Mouse (Mus musculus): ENCODE measurements around the gene Fmo3. TPM values are rescaled to one million over a fixed set of nuclear protein-coding genes. Genes with fewer than 3 reads are reported as not detected.

The Fmo3 gene
- 0.26 and 0.27 TPM in 2 replicates for polyA plus RNA-seq (2015; fragmentation: Nextera tagmentation; extraction: Ambion mirVana)

GRCm38 (mm10) chr1:162984428-162984827, at the start of gene Fmo3:
Fmo3 (minus strand) TSS chr1:162984528.
- no peak for DNase-seq (ENCODE audit: low spot score)

DNA sequence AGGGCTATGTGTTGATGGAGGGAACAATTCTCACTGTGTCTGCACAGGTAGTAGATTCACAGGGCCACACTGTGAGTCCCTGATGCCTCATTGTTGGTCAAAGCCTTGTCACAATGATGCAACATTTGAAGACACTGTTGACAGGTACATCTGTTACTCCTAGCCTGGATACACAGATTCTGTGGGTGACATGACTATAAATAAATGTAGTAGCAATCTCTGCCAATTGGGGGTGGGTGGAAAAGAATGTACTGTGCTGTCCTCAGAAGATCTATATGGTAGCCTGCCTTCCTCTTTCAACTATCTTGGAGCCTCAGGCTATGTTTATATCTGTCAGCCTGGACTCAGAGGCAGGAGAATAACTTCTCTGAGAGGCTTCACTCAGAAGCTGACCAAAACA, 38.7 kb upstream of the Fmo3 start:
- DNase-seq (ENCODE audit: low spot score) = no peak

GRCm38 (mm10) chr1:163009220-163009619, 24.9 kb upstream of the Fmo3 start:
- DNase-seq (ENCODE audit: low spot score) = no peak

- DNase-seq (ENCODE audit: low spot score) = no peak
Observed at GRCm38 (mm10) chr1:163003496-163003895, 19.2 kb upstream of the Fmo3 start.

DNA sequence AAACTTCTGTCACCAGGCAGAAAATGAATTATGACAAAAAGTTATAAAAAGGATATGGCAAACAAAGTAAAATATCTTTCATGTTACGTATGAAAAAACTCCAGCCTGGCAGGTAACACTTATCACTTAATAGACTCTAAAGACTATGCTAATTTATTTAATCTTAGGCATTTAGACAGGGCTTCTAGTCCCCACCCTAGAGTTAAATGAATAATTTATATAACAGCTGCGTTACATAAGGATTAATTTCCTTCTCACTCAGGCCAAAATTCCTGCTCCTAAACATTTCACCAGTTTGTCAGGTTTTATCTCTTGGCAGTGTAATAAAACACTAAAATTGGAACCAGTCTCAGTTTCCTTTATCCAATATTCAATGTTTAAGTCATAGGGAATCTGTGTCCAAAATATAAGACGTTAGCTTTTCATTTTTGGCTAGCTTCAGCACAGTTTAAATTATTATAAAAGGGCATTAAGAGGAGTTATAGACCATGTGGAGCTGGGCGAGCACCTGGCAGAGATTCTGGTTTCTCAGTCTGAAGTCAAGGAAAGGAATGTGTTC, 17.0 kb upstream of the Fmo3 start:
- no peak for DNase-seq (ENCODE audit: low spot score)

GRCm38 (mm10) chr1:162987546-162987945, 3.2 kb upstream of the Fmo3 start:
- no peak for DNase-seq (ENCODE audit: low spot score)

DNA sequence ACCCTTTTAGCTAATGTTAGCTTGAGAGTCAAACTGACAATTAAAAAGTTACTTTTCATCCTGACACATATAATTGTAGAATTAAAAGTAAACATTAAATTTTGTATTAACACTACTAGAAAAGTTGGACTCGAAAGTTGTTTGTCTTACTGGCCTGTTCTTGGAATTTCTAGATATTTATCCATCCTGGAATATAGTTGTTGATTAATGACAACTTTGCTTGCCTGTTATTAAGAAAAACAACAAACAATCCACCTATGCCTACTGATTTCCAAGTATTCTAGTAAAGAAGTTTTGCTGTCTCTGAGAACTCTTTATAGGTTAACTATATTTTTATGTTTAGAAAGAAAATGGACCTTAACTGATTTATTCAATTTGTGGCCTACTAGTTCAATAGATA, 2.4 kb upstream of the Fmo3 start:
- no peak for DNase-seq (ENCODE audit: low spot score)

DNA sequence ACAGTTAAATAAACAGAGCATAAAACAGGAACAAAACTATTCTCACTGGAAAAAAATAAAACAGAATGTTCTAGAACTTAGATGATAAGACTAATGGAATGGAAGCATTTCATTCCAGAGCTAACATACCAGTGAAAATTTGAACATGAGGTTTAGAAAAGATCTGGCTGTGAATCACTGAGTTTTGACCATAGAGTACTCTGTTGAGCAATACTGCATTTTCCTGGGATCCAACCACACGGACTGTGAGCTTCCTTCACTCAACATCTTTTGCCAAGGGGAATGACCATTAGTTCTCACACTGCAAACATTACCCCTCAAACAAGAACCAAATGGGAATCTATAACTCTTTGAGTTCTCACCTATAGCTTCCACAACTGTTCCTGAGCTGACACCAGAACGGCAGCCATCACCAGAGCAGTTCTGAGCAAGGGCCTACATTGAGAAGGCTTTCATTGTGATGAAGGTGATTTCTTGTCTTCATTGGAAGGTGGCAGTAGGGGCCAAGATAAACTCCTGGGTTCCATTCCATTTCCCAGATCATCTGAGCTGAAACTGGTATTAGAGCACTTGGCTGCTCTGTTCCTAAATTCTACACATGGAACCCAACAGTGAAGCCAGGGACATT, 1.9 kb upstream of the Fmo3 start:
- DNase-seq (ENCODE audit: low spot score) = no peak

DNA sequence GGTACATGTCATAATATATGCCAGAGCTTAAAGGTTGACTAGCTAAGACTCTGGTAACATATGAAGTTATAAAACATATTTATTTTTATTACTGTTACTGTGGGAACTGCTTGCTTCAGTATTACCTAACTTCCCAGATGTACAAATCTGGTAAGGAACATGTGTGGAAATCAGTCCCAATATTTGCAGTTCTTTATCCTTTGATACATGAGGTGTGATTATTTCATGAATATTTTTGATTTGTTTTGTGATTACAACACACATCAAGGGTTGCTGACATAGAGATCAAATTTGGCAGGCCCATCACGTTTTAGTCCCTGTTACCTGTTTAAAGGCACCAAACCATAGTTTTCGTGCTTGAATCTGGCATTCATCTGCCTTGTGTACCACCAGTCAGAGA, 20.8 kb downstream of the Fmo3 start:
- DNase-seq (ENCODE audit: low spot score) = no peak

GRCm38 (mm10) chr1:162957422-162957821, 26.9 kb downstream of the Fmo3 start:
- no peak for DNase-seq (ENCODE audit: low spot score)

DNA sequence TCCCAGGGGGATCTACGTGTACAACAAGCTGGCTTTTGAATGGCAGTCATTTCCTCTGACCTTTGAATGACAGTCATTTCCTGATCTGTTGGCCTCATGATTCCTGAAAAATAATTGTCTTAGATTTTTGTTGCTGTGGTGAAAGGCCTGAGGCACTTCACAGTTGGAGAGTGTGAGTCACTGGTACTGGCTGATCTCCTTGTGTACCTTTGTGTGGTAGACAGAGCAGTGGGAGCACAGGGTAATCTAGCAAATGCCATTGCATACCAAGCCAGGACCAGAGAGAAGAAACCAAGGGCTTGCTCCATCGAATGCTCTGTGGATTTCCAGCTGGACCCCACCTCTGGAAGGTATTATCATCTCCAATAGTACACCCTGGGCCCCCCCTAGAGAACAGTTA, 31.2 kb downstream of the Fmo3 start:
- DNase-seq (ENCODE audit: low spot score) = no peak

DNA sequence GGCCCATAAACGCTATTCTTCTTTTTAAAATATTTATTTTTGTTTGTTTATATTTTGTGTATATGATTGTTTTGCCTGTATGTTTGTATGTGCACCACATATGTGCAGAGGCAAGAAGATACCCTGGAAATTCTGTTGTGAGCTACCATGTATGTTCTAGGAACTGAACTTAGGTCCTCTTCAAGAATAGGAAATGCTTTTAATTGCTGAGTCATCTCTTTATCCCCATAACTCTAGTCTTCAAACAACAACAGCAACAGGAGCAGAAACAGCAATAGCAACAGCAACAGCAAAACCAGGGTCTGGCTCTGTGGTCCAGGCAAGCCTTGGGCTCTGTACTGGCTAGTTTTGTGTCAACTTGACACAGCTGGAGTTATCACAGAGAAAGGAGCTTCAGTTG, 34.6 kb downstream of the Fmo3 start:
- DNase-seq (ENCODE audit: low spot score) = no peak

DNA sequence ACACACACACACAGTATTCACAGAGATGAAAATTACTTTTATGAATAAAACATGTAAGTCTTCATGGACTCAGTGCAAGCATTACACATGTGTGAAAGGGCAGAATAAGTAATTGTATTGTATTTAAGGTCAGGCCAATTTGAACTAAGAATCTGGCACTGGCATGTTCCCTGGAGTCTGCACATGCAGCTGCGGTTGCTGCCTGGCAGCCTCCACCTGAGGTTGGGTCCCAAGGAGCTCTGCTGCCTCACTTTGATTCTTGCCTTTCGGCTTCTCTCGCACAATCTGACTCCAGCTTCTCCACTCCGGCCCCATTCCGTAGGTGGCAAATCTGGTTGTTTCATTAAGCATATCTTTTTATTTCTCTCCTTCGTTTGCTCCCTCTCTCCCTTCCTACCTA, 36.4 kb downstream of the Fmo3 start:
- DNase-seq (ENCODE audit: low spot score) = no peak

- no peak for DNase-seq (ENCODE audit: low spot score)
Observed at GRCm38 (mm10) chr1:162946837-162947558, 37.3 kb downstream of the Fmo3 start.

DNA sequence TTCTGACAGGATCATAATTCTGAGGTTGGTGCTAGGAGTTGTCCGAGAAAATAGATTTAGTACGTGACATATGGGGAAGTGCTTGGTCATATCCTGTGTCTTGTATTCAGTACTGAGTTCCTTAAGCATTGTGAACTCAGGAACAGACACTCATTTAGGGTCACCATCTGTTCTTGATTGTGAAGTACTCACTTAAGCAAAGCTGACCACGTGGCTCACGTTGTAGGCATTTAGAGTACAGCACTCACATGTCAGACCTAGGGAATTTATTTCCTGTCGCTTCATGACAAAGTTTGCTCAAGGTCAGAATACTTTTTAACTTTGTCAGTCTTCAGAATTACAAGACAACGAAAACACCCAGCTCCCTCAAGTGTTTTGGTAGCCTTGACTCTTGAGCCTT, 40.6 kb downstream of the Fmo3 start:
- no peak for DNase-seq (ENCODE audit: low spot score)

GRCm38 (mm10) chr1:162938696-162939351, 45.5 kb downstream of the Fmo3 start:
- DNase-seq (ENCODE audit: low spot score) = no peak

GRCm38 (mm10) chr1:162937970-162938695, 46.2 kb downstream of the Fmo3 start:
- no peak for DNase-seq (ENCODE audit: low spot score)

DNA sequence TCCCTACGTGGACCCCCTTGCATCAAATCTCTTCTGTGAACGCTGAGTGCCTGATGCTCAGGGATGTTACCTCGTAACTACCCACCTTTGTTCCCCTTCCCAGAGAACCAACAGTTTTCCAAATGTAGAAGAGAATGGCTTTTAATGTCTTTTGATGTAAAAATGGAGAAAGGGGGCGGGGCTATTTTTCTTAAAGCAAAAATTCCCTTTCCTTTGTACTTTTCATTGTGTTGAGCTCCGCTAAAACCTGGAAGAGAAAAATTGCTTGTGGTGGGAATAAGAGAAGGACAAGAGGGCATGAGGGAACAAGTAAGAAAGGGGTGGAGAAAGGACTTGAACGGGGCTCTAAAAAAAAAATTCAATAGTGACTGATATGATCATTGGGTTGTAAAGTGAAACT, 46.9 kb downstream of the Fmo3 start, which contains the start of gene Fmo6:
TSS of gene Fmo6 (minus strand) at position 101 of the 400 bp plus-strand sequence.
- no peak for DNase-seq (ENCODE audit: low spot score)

GRCm38 (mm10) chr1:162934374-162935012, 49.8 kb downstream of the Fmo3 start:
- no peak for DNase-seq (ENCODE audit: low spot score)

- DNase-seq (ENCODE audit: low spot score) = no peak
Observed at GRCm38 (mm10) chr1:162932386-162932785, 51.9 kb downstream of the Fmo3 start.

- DNase-seq (ENCODE audit: low spot score) = no peak
Observed at GRCm38 (mm10) chr1:162931880-162932279, 52.4 kb downstream of the Fmo3 start.
